Comparison of ENCODE assay signal across 8 mouse cellular contexts in the genomic region with DNA sequence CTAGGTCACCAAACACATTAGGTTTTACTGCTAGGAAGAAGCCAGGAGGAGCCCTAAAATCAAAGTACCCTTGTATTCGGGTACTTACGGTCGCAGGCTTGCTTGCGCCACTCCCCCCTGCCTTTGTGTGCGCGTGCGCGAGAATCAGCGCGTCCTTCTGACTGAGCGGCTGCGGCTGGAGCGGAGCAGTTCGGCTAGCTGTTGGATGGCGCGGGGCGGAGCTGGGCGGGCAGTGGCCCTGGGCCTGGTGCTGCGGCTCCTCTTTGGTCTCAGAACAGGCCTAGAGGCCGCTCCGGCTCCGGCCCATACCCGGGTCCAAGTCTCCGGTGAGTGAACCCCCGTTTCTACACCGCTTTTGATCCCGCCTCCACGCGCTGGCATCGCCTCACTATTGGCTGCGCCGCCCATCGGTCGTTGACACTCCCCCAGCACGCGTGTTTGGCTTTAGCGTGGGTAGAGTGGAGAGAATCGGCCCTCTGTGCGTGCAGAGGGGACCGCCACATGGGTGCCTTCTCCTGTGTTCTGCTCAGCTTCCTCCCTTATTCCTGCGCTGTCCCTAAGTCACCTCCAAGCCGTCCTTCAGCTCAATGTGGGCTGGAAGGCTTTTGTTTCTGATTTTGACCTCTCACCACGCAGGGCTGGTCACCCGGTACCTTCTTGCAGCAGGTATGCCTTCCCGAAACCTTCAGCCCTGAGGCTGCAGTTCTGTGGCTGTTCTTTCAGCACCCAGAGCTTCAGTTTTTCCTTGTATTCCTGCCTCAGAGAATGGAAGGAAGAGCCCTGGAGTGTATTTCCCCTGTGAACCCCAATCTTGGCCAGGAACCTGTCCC. TPM values are rescaled to one million over a fixed set of nuclear protein-coding genes. Genes with fewer than 3 reads are reported as not detected.
A peak's percentile ranks its signal among the peaks of the same experiment; 100 is the strongest.
DNase-seq lines count a peak whose midpoint lies in the region; ATAC-seq and TF ChIP-seq lines count a peak whose summit lies in the region.

Cd320 (plus strand) TSS at position 126 of the 830 bp plus-strand sequence.

- TF ChIP-seq EP300 in liver, postnatal 0 days (IDR thresholded peaks at IDR 0.05; ENCODE audit: low read depth): no peak

- under 1% methylated on average over 44 of the region's 45 CpGs for WGBS in forebrain, embryonic 13.5 days
- WGBS in large intestine, adult 2 months: under 1% methylated on average over 45 of the region's 45 CpGs
- under 1% methylated on average over 44 of the region's 45 CpGs for WGBS in liver, postnatal 0 days (ENCODE audit: insufficient replicate concordance)
- WGBS in neural tube, embryonic 14.5 days: under 1% methylated on average over 45 of the region's 45 CpGs

- ATAC-seq in forebrain, embryonic 13.5 days: peak; percentile 97
- peak; percentile 93 for ATAC-seq in liver, postnatal 0 days
- peak; percentile 97 for ATAC-seq in neural tube, embryonic 14.5 days (ENCODE audit: low read depth)

- DNase-seq in c-Kit-positive CD71-positive TER-119-positive erythroid progenitor cells, embryonic 14.5 days (ENCODE audit: low spot score): peak; percentile 87
- peak; percentile 95 for DNase-seq in heart, postnatal 10 days
- peak; percentile 83 for DNase-seq in large intestine, adult 2 months (ENCODE audit: low read depth, low spot score)
- DNase-seq in liver, postnatal 0 days: peak; percentile 91
- DNase-seq in testis, postnatal 10 days (ENCODE audit: low spot score): peak; percentile 93

- intact Hi-C loops in heart, postnatal 10 days (cut with DNase I): no loop called here

- peak within 1 kb of the TSS; percentile 59; the same call in 1 of the 2 replicates for H3K27ac ChIP-seq in forebrain, embryonic 13.5 days
- peak within 1 kb of the TSS; percentile 73 for H3K27ac ChIP-seq in liver, postnatal 0 days (ENCODE audit: low read depth)
- no peak within 1 kb of the TSS for H3K27ac ChIP-seq in neural tube, embryonic 14.5 days (ENCODE audit: low read depth, low read length)

- H3K9ac ChIP-seq in forebrain, embryonic 13.5 days: peak within 1 kb of the TSS; percentile 81
- peak within 1 kb of the TSS; percentile 75 for H3K9ac ChIP-seq in liver, postnatal 0 days (replicated peaks)
- peak within 1 kb of the TSS; percentile 61 for H3K9ac ChIP-seq in neural tube, embryonic 14.5 days (replicated peaks; ENCODE audit: low read depth, low read length)

- peaks cover 58% of the 10 kb centered on the region for H3K4me1 ChIP-seq in E14TG2a.4 (replicated peaks; ENCODE audit: low read depth, low read length)
- peaks cover 18% of the 10 kb centered on the region for H3K4me1 ChIP-seq in forebrain, embryonic 13.5 days
- H3K4me1 ChIP-seq in liver, postnatal 0 days (ENCODE audit: insufficient read depth): peaks cover 11% of the 10 kb centered on the region
- peaks cover 13% of the 10 kb centered on the region for H3K4me1 ChIP-seq in neural tube, embryonic 14.5 days (ENCODE audit: control insufficient read depth, insufficient read depth, low read length)

- peak within 1 kb of the TSS; percentile 96 for H3K4me2 ChIP-seq in forebrain, embryonic 13.5 days
- H3K4me2 ChIP-seq in liver, postnatal 0 days (ENCODE audit: low read depth, low read length): peak within 1 kb of the TSS; percentile 97
- H3K4me2 ChIP-seq in neural tube, embryonic 14.5 days (ENCODE audit: low read depth, low read length): peak within 1 kb of the TSS; percentile 87

- H3K27me3 ChIP-seq in E14TG2a.4 (ENCODE audit: insufficient read depth, low read length): no peaks in the 10 kb centered on the region
- H3K27me3 ChIP-seq in forebrain, embryonic 13.5 days: no peaks in the 10 kb centered on the region
- no peaks in the 10 kb centered on the region for H3K27me3 ChIP-seq in liver, postnatal 0 days (ENCODE audit: insufficient read depth, low read length)
- no peaks in the 10 kb centered on the region for H3K27me3 ChIP-seq in neural tube, embryonic 14.5 days (ENCODE audit: control insufficient read depth, insufficient read depth, low read length)

- no peak for TF ChIP-seq CTCF in E14TG2a.4 (conservative IDR thresholded peaks at IDR 0.05; ENCODE audit: low read length)
- peak; percentile 41 for TF ChIP-seq CTCF in liver, postnatal 0 days (IDR thresholded peaks at IDR 0.05; ENCODE audit: low read depth)

- no peaks in the 10 kb centered on the region for H3K9me3 ChIP-seq in E14TG2a.4 (ENCODE audit: low read length)
- H3K9me3 ChIP-seq in forebrain, embryonic 13.5 days (replicated peaks): no peaks in the 10 kb centered on the region
- H3K9me3 ChIP-seq in liver, postnatal 0 days (ENCODE audit: low read length): no peaks in the 10 kb centered on the region
- H3K9me3 ChIP-seq in neural tube, embryonic 14.5 days (ENCODE audit: control insufficient read depth, low read length): no peaks in the 10 kb centered on the region

- H3K36me3 ChIP-seq in E14TG2a.4 (ENCODE audit: insufficient read depth, low read length): peaks cover 55% of the 10 kb centered on the region
- peaks cover 30% of the 10 kb centered on the region for H3K36me3 ChIP-seq in forebrain, embryonic 13.5 days (ENCODE audit: poor library complexity, severe bottlenecking)
- peaks cover 7% of the 10 kb centered on the region; the same call in 1 of the 2 replicates for H3K36me3 ChIP-seq in liver, postnatal 0 days (replicated peaks; ENCODE audit: insufficient read depth, low read length)
- H3K36me3 ChIP-seq in neural tube, embryonic 14.5 days (ENCODE audit: control insufficient read depth, insufficient read depth, low read length): peaks cover 18% of the 10 kb centered on the region; the same call in 1 of the 2 replicates

- peak within 1 kb of the TSS; percentile 98 for H3K4me3 ChIP-seq in E14TG2a.4 (replicated peaks; ENCODE audit: low read length)
- peak within 1 kb of the TSS; percentile 90 for H3K4me3 ChIP-seq in forebrain, embryonic 13.5 days
- H3K4me3 ChIP-seq in liver, postnatal 0 days (ENCODE audit: low read depth, low read length): peak within 1 kb of the TSS; percentile 95
- peak within 1 kb of the TSS; percentile 61 for H3K4me3 ChIP-seq in neural tube, embryonic 14.5 days (ENCODE audit: low read depth, low read length)

RNA-seq across cellular contexts. Expression of gene Cd320, which starts in this region (rescaled TPM):
- 60.1 and 66.1 TPM in 2 replicates for polyA plus RNA-seq in forebrain, embryonic 13.5 days (2015; fragmentation: Nextera tagmentation; extraction: Ambion mirVana)
- total RNA-seq in heart, postnatal 10 days (2021): 10 to 100 TPM; 19.7 to 22.9 TPM
- 22.0 and 27.3 TPM in 2 replicates for polyA plus RNA-seq in large intestine, adult 2 months (2012; rRNA removed)
- polyA plus RNA-seq in liver, postnatal 0 days (2015; fragmentation: Nextera tagmentation; extraction: Ambion mirVana): 16.6 and 17.4 TPM in 2 replicates
- polyA plus RNA-seq in neural tube, embryonic 14.5 days (2014; fragmentation: Nextera tagmentation; extraction: Ambion mirVana): 52.1 and 54.1 TPM in 2 replicates
